Mouse (Mus musculus): ENCODE measurements around the gene Macrod1.
"Not testable (repeated sequence)": the region's sequence is repeated elsewhere in the genome, so short reads cannot be mapped to it uniquely, and the experiment has no call there.

Gene Macrod1

DNA sequence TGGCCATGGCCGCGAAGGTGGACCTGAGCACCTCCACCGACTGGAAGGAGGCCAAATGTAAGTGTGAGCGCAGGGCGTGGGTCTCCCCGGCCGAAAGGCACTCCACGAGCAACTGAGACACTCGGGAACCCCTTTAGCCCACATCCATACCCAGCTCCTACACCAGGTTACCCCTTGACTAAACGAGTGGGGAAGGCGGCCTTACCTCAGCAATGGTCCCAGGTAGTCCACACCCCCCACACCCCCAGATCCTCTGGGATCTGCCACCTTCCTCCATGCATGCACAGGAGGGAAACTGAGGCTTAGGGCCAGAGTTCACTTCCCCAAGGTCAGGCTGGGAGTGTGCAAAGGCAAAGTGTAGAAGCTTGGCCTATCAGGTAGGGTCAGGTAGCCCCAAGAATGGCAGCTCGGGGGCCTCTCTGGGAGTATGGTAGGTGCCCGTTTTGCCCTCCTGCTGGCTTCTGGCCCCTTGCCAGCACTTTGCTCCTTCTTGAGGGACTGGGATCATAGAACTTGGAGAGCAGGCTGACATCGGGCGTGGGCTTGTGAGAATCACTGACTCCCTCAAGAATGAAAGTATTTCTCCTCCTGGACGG, 614 bp downstream of the Macrod1 start:
- no peak for DNase-seq (ENCODE audit: low read depth, low spot score)

- peak; percentile 93 for DNase-seq (ENCODE audit: low read depth, low spot score)
These were observed 1.2 kb downstream of the Macrod1 start for GRCm38 (mm10) chr19:7057722-7058207.

- no peak for DNase-seq (ENCODE audit: low read depth, low spot score)
These were observed 1.9 kb downstream of the Macrod1 start for GRCm38 (mm10) chr19:7058541-7058940.

- DNase-seq (ENCODE audit: low read depth, low spot score) = no peak
These were observed 5.5 kb downstream of the Macrod1 start for GRCm38 (mm10) chr19:7062110-7062509.

DNA sequence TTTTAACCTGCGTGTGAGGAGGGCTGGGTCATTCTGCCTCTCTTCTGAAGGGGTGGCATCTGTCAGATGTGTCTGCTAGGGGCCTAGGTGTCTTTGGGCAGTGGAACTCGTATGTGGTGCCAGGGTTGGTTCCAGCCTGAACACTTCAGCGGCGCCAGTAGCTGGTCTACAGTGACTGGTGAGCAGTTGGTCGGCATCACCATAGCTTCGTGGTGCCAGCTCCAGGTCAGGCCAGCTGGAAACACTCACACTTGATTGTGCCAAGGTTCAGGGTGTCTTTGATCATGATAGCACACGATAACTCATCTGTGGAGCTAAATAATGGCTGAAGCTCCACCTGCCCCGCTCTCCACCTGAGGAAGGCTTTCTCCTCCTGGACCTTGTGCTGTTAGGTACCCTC, 6.3 kb downstream of the Macrod1 start:
- DNase-seq (ENCODE audit: low read depth, low spot score) = no peak

- DNase-seq (ENCODE audit: low read depth, low spot score) = peak; percentile 79
These were observed 8.0 kb downstream of the Macrod1 start for GRCm38 (mm10) chr19:7064571-7064970.

GRCm38 (mm10) chr19:7066034-7066827, 9.6 kb downstream of the Macrod1 start:
- DNase-seq (ENCODE audit: low read depth, low spot score) = no peak

DNA sequence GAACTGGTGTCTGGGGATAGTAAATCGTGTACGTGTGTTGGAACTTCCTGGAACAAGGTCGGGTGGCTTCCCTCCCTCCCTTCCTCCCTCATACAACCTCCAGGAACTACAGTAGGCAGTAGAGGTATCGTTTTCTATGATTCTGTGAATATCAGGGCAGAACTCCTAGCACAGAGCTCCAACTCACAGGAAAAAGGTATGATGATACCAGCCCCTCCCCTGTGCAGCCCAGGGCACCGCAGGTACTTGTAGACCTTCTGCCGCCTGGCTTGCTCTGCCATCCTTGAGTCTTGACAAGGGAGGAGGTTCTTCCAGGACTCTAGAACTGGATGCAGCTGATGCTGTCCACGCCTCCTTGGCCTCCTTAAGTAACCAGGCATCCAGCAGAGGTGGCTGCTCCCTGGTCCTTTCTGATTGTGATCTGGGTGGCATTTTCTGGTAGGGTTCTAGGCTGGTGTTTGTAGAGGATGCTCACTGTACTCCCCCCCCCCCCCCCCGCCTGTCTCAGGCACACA, 10.3 kb downstream of the Macrod1 start:
- no peak for DNase-seq (ENCODE audit: low read depth, low spot score)

DNA sequence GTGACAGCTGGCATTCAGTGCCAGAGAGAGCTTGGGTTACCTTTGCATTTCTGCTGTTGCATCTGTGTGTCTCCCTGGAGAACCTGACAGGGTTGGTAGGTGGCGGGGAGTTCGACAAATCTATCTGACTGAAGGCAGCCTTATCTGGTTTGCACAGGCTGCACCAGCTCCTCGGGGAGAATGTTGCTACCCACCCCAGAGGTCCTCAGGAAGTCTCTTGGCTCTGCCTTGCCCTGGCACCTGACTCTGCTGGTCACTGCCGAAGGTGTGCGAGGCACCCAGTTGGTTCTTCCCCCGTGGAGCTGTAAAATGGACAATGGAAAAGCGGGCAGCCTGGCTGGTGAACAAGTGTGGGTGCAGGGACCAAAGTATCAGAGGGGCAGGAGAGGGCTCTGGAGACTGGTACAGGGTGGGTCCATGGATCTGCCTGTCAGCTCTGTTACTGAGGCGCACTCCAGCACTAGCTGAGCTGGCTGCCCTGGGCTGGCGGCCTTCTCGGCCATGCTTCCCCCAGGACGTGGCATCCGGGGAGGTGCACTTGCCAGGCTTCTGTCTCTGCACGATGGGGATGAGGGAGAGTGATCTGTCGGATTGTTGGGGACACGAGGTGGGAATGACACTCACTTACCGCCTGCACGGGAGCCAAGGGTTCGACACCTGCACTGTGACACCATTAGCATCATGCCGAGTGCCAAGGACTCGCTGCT, 10.9 kb downstream of the Macrod1 start:
- no peak for DNase-seq (ENCODE audit: low read depth, low spot score)

DNA sequence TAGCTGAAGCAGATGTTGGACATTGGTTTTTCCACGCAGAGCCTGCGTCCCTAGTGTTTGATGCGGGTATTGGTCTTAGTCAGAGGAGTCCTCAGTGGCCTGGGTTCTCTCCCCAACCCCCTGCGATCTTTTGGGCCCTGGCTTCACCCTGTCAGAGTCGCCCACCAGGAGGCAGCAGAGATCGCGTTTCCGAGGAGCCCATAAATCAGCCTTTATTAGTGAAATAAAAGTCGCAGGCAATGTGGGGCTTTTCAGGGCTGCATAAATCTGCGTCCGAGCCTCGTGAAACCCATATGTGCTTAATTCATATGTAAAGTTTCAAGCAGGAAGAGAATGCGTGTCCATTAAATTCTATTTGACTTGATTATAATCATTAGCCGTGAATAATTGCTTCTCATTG, 11.5 kb downstream of the Macrod1 start:
- peak; percentile 65 for DNase-seq (ENCODE audit: low read depth, low spot score)

GRCm38 (mm10) chr19:7068661-7069531, 12.3 kb downstream of the Macrod1 start:
- DNase-seq (ENCODE audit: low read depth, low spot score) = no peak

DNA sequence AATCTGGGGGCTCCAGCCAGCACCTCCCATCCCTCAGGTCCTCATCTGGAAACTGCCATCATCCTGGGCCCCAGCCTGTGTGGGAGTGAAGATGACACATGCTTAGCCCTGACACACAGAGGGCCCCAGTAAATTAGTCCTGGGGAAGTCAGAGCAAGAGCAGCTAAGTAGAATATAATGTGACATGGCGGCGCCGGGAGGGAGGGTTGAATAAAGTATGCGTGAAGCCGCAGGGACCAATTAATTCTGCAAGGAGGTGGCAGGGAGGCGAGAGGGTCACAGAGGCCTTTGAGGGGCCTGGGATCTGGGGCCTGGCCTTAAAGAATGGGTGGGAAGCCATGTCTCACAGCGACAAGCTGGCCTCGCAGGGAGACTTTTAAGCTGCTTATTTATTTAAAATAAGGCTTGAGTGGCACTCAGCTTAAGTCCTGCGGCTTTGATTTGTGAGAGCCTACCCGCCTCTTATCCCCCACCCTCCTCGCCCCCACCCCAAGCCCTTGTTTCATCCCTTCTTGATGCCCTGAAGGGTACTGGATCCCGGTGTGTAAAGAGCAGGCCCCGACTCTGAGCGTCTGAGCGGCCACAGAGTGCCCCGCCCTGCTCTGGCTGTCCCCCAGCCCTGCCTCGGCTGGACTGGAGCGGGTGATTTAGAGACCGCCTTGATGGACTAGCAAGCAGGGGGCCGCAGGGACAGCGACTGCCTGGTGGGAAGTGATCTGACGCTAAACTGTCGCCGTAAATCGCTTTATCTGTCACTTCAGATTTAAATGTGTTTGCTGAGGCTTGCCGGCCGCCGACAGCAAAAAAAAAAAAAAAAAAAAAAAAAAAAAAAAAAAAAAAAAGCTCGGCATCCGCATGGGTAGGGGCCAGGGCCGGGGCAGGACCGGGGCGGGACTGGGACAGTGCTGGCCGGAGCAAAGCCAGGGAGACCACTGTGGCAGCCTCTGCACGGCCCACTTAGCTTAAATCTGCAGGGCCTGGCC, 13.5 kb downstream of the Macrod1 start:
- no peak for DNase-seq (ENCODE audit: low read depth, low spot score)

- no peak for DNase-seq (ENCODE audit: low read depth, low spot score)
These were observed 14.2 kb downstream of the Macrod1 start for GRCm38 (mm10) chr19:7070775-7071174.

DNA sequence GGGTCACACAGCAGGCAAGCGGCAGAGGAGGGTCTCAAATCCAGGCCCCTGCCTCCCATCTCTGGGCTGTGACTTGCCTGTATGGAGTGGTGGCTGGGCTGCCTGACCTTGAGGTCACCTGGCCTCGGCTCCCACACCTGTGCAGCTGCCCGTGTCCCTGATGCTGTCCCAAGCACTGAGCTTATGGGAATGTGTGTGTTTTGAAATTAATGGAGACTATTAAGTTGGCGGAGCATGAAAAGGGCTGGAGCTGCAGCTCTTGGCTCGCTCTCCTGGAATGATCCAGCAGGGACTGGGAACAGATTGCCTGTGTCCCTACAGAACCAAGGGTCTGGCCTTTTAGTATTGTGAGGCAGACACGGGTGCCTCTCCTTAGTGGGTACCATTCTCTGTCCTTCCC, 15.6 kb downstream of the Macrod1 start:
- DNase-seq (ENCODE audit: low read depth, low spot score) = no peak

DNA sequence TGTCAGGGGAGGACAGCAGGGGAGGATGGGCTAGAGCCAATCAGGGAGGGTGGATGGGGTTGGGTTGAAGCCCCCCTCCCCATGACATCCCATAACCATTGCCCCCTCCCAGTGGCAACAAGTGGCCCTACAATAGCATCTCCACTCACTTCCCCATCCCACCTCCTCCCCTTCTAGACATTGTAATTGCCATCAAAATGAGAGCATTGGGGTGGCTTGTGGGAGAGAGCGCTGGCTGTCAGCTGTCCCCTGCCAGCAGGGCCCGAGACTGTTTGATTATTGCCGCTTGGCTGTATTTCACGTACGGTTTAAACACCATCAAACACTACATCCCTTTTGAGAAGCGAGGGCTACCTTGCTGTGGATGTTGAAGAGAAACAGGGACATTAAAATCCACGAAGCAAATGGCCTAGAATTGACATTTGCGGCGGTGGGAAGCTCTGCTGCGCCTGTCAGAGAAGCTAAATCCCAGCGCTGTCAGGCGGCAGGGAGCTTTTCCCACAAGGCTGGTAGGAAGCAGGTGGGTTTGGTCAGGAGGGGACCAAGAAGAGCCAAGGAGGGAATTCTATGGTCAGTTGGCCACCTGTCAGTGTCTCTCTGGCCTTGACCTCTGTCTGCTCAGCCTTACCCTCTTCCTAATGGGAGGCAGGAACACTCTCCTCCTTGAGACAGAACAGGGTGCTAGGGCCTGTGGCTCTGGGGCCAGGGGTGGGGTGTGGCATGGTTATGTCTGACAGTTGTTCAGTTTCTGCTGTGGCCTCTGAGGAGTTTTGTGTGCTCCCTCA, 17.6 kb downstream of the Macrod1 start:
- DNase-seq (ENCODE audit: low read depth, low spot score) = no peak

DNA sequence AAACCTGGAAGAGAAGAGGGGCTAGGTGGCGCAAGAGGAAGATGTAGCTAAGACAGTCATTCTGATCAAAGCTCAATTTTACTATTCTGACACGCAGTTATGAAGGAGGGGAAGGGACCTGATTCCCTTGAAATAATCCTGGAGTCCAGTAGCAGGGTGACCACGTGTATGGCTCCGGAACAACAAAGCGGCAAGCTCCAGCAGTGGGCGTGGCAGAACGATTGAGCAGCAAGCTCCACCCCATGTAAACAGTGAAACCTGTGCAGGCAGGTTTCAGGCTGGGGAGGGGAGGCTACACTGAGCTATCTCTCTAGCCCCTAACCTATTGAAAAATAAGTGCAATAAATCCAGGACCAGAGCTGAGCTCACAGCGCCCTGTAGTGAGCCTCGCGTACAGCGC, 18.7 kb downstream of the Macrod1 start:
- DNase-seq (ENCODE audit: low read depth, low spot score) = not testable (repeated sequence)

DNA sequence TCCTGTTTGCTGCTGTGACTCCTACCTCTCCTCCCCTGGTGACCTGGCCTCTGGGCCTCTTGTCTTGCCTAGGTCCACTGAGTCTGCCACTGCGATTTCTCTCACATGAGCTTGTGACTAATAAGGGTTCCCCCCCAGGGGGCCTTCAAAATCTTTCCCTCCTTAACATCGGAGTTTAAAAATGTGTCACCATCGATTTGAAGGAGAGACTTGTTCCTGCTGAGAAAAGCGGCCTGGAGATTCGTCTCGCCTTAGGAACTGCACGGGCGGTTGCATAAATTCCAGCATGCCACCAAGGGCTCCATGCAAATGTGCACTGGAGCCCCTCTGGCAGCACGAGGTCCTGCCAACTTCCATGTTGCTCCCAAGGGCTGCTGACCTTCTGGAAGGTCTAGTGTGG, 21.1 kb downstream of the Macrod1 start:
- DNase-seq (ENCODE audit: low read depth, low spot score) = no peak

GRCm38 (mm10) chr19:7078271-7078670, 21.7 kb downstream of the Macrod1 start:
- DNase-seq (ENCODE audit: low read depth, low spot score) = no peak

GRCm38 (mm10) chr19:7081516-7082266, 25.1 kb downstream of the Macrod1 start:
- DNase-seq (ENCODE audit: low read depth, low spot score) = no peak

All from A20 (cell line).